Mouse (Mus musculus) CH12.LX (cell line): ENCODE data around the gene Fam3b. TPM values are rescaled to one million over a fixed set of nuclear protein-coding genes. Genes with fewer than 3 reads are reported as not detected.

ENCODE experiments used
- DNase-seq: peaks from one replicate; pipeline ENCODE4 v3.0.0-alpha.2; 2013; ENCODE audit errors: extremely low read depth
- H3K27ac ChIP-seq: 2 replicates; pipeline ENCODE4 v1.5.1; 2012; ENCODE audit warnings: low read depth, mild to moderate bottlenecking, control low read depth, moderate library complexity; ENCODE audit not compliant: insufficient read depth
- H3K27me3 ChIP-seq: replicated peaks from 2 replicates; pipeline ENCODE3; 2012; ENCODE audit warnings: inconsistent platforms
- H3K36me3 ChIP-seq, 2 experiments: replicated peaks in 1 of 2; 2 replicates each; pipeline versions ENCODE3 to v1.6.1; 2012; ENCODE audit warnings: inconsistent platforms in 1 of 2, low read length in 1 of 2, mild to moderate bottlenecking in 1 of 2, mixed read lengths in 1 of 2, moderate library complexity in 1 of 2; ENCODE audit not compliant: control insufficient read depth in 1 of 2, insufficient read depth in 1 of 2
- H3K4me1 ChIP-seq, 2 experiments: 2 replicates each; pipeline ENCODE4 v1.6.1; 2012; ENCODE audit warnings: inconsistent platforms in 1 of 2, moderate library complexity in 1 of 2; ENCODE audit not compliant: insufficient read depth in 2 of 2, control insufficient read depth in 1 of 2
- H3K4me2 ChIP-seq: 2 replicates; pipeline ENCODE4 v1.6.1; 2012; ENCODE audit warnings: low read depth, mild to moderate bottlenecking, control low read depth; ENCODE audit not compliant: poor library complexity, insufficient read depth, severe bottlenecking
- H3K4me3 ChIP-seq, 3 experiments: fragments of 150-350 bp in 1 of 3; sonication (generic) in 1 of 3; replicated peaks in 1 of 3; 2 replicates each; pipeline versions ENCODE3 to v1.5.1; 2011 to 2012; ENCODE audit warnings: low read depth in 2 of 3, low read length in 2 of 3, mild to moderate bottlenecking in 2 of 3, moderate library complexity in 2 of 3, control low read depth in 1 of 3, improper control_type of control experiment in 1 of 3, inconsistent platforms in 1 of 3, mixed read lengths in 1 of 3; ENCODE audit not compliant: poor library complexity in 1 of 3
- H3K79me2 ChIP-seq: replicated peaks from 2 replicates; pipeline ENCODE4 v1.6.1; 2012; ENCODE audit warnings: mild to moderate bottlenecking, moderate library complexity; ENCODE audit not compliant: control insufficient read depth, poor library complexity, insufficient read depth, severe bottlenecking; ENCODE audit errors: extremely low read depth
- H3K9ac ChIP-seq: 2 replicates; pipeline ENCODE4 v1.6.1; 2012; ENCODE audit warnings: low read depth, mild to moderate bottlenecking, control low read depth, moderate library complexity; ENCODE audit not compliant: insufficient read depth
- H3K9me3 ChIP-seq: replicated peaks from 2 replicates; pipeline ENCODE3; 2012; ENCODE audit warnings: low read length, inconsistent platforms, mixed read lengths
- CHD2 ChIP-seq: IDR thresholded peaks from 2 replicates; pipeline ENCODE4 v1.6.1; 2011; ENCODE audit warnings: low read length, improper control_type of control experiment
- CTCF ChIP-seq, 2 experiments: IDR thresholded peaks in 1 of 2; conservative IDR thresholded peaks in 1 of 2; 2 replicates each; pipeline ENCODE4 v1.5.1; 2011 to 2012; ENCODE audit warnings: low read depth in 2 of 2, low read length in 2 of 2, improper control_type of control experiment in 1 of 2, inconsistent platforms in 1 of 2, mild to moderate bottlenecking in 1 of 2, moderate library complexity in 1 of 2
- ELF1 ChIP-seq: IDR thresholded peaks from 2 replicates; pipeline ENCODE4 v1.6.1; 2014; ENCODE audit warnings: low read depth, mild to moderate bottlenecking, inconsistent platforms, low read length, improper control_type of control experiment
- EP300 ChIP-seq: IDR thresholded peaks from 2 replicates; pipeline ENCODE4 v1.6.1; 2011; ENCODE audit warnings: low read length, improper control_type of control experiment
- ETS1 ChIP-seq: conservative IDR thresholded peaks from 2 replicates; pipeline ENCODE4 v1.6.1; 2012; ENCODE audit warnings: low read depth, mild to moderate bottlenecking, inconsistent platforms, low read length, improper control_type of control experiment, moderate library complexity
- GABPA ChIP-seq: IDR thresholded peaks from 2 replicates; pipeline ENCODE4 v1.6.1; 2012; ENCODE audit warnings: low read depth, low read length, improper control_type of control experiment, inconsistent platforms; ENCODE audit not compliant: insufficient replicate concordance
- HCFC1 ChIP-seq: IDR thresholded peaks from 2 replicates; pipeline ENCODE4 v1.6.1; 2012; ENCODE audit warnings: low read depth, mild to moderate bottlenecking, inconsistent platforms, low read length, improper control_type of control experiment
- IRF4 ChIP-seq: IDR thresholded peaks from 2 replicates; pipeline ENCODE4 v1.6.1; 2014; ENCODE audit warnings: low read depth, mild to moderate bottlenecking, inconsistent platforms, low read length, improper control_type of control experiment
- JUND ChIP-seq: conservative IDR thresholded peaks from 2 replicates; pipeline ENCODE4 v1.6.1; 2011; ENCODE audit warnings: low read depth, low read length, improper control_type of control experiment
- MAFK ChIP-seq: IDR thresholded peaks from 2 replicates; pipeline ENCODE4 v1.6.1; 2011; ENCODE audit warnings: low read length, improper control_type of control experiment; ENCODE audit not compliant: insufficient replicate concordance
- MAX ChIP-seq: IDR thresholded peaks from 2 replicates; pipeline ENCODE4 v1.6.1; 2011; ENCODE audit warnings: low read length, improper control_type of control experiment
- MXI1 ChIP-seq: IDR thresholded peaks from 2 replicates; pipeline ENCODE4 v1.6.1; 2011; ENCODE audit warnings: mild to moderate bottlenecking, low read depth, low read length, improper control_type of control experiment
- NELFE ChIP-seq: IDR thresholded peaks from 2 replicates; pipeline ENCODE4 v1.6.1; 2011; ENCODE audit warnings: low read depth, low read length, improper control_type of control experiment
- NRF1 ChIP-seq: IDR thresholded peaks from 2 replicates; pipeline ENCODE4 v1.6.1; 2014; ENCODE audit warnings: low read depth, mild to moderate bottlenecking, inconsistent platforms, low read length, improper control_type of control experiment, moderate library complexity
- PAX5 ChIP-seq: IDR thresholded peaks from 2 replicates; pipeline ENCODE4 v1.6.1; 2012; ENCODE audit warnings: low read length, inconsistent platforms, mixed read lengths
- POLR2A ChIP-seq: IDR thresholded peaks from 2 replicates; pipeline ENCODE4 v1.6.1; 2011; ENCODE audit warnings: low read depth, mild to moderate bottlenecking, improper control_type of control experiment, low read length
- RAD21 ChIP-seq: IDR thresholded peaks from 2 replicates; pipeline ENCODE4 v1.6.1; 2011; ENCODE audit warnings: low read depth, mild to moderate bottlenecking, low read length, improper control_type of control experiment, moderate library complexity
- RCOR1 ChIP-seq: conservative IDR thresholded peaks from 2 replicates; pipeline ENCODE4 v1.6.1; 2012; ENCODE audit warnings: low read depth, mild to moderate bottlenecking, inconsistent platforms, low read length, improper control_type of control experiment
- SIN3A ChIP-seq: IDR thresholded peaks from 2 replicates; pipeline ENCODE4 v1.6.1; 2012; ENCODE audit warnings: low read length, improper control_type of control experiment, inconsistent platforms
- SMC3 ChIP-seq: IDR thresholded peaks from 2 replicates; pipeline ENCODE4 v1.6.1; 2011; ENCODE audit warnings: low read depth, low read length, improper control_type of control experiment
- TCF12 ChIP-seq: IDR thresholded peaks from 2 replicates; pipeline ENCODE4 v1.6.1; 2014; ENCODE audit warnings: low read depth, mild to moderate bottlenecking, inconsistent platforms, low read length, improper control_type of control experiment
- UBTF ChIP-seq: IDR thresholded peaks from 2 replicates; pipeline ENCODE4 v1.6.1; 2012; ENCODE audit warnings: low read depth, mild to moderate bottlenecking, inconsistent platforms, low read length, improper control_type of control experiment, moderate library complexity
- USF1 ChIP-seq: IDR thresholded peaks from 2 replicates; pipeline ENCODE4 v1.6.1; 2014; ENCODE audit warnings: low read depth, mild to moderate bottlenecking, inconsistent platforms, low read length, improper control_type of control experiment
- ZKSCAN1 ChIP-seq: IDR thresholded peaks from 2 replicates; pipeline ENCODE4 v1.6.1; 2012; ENCODE audit warnings: low read depth, inconsistent platforms, low read length, improper control_type of control experiment, borderline replicate concordance
- dilution Hi-C: fragments of 300-500 bp; cut with MboI; formaldehyde crosslinking; loops from 2 replicates; pipeline ENCODE4 v1.14.3; 2020; ENCODE audit warnings: low sequenced_read_pairs; ENCODE audit not compliant: extremely low pct_unique_long_range_greater_than_20kb, extremely low pct_ligation_motif_present
- in situ Hi-C: fragments of 300-500 bp; cut with MboI; formaldehyde crosslinking; loops from 3 replicates; pipeline ENCODE4 v1.14.3; 2019; ENCODE audit warnings: low sequenced_read_pairs, low pct_ligation_motif_present, low pct_unique_long_range_greater_than_20kb, mixed read lengths
- polyA plus RNA-seq: library from polyadenylated mRNA; unstranded; fragments of >175 nt; gene quantifications from 2 replicates; pipeline ENCODE4 v1.2.1, GENCODE M21; 2012; ENCODE audit warnings: low read depth; ENCODE audit not compliant: insufficient read length
- total RNA-seq, 2 experiments: library from RNA; depleted of rRNA; stranded (reverse); fragments of 300-350 nt in 1 of 2; fragments of >200 nt in 1 of 2; gene quantifications; 2 replicates each; pipeline ENCODE4 v1.2.3; 2012 to 2014

Gene Fam3b
- total and polyA plus RNA-seq, 3 experiments = not detected

- Histone ChIP-seq H3K27ac (no peak overlapping the region), H3K4me3 (no peak overlapping the region), H3K27me3 (no peaks in the 10 kb centered on the region), H3K36me3 (no peaks in the 10 kb centered on the region), H3K4me2 (no peak overlapping the region), H3K9ac (no peak overlapping the region), H3K79me2 (no peaks in the 10 kb centered on the region), H3K9me3 (peaks cover 3% of the 10 kb centered on the region), H3K4me1 (no peaks in the 10 kb centered on the region)
- TF ChIP-seq USF1 (no peak), MAX (no peak), EP300 (no peak), CTCF (conservative IDR thresholded peaks at IDR 0.05 in 1 of 2, IDR thresholded peaks at IDR 0.05 in 1 of 2; ENCODE audit: low read depth in 2 of 2, low read length in 2 of 2) (no peak)
- no peak for DNase-seq
- dilution Hi-C loops = no loop called here
- in situ Hi-C loops = no loop called here
These were observed 83.3 kb downstream of the Fam3b start for GRCm38 (mm10) chr16:97431328-97431727.

GRCm38 (mm10) chr16:97430091-97430490 lies 84.5 kb downstream of the Fam3b start:
- Histone ChIP-seq H3K79me2 (no peaks in the 10 kb centered on the region), H3K9me3 (peaks cover 3% of the 10 kb centered on the region), H3K4me2 (no peak overlapping the region), H3K9ac (no peak overlapping the region), H3K27me3 (no peaks in the 10 kb centered on the region), H3K4me1 (no peaks in the 10 kb centered on the region), H3K4me3 (no peak overlapping the region), H3K27ac (no peak overlapping the region), H3K36me3 (no peaks in the 10 kb centered on the region)
- DNase-seq = no peak
- dilution Hi-C loops = no loop called here
- in situ Hi-C loops = no loop called here
- TF ChIP-seq CTCF (conservative IDR thresholded peaks at IDR 0.05 in 1 of 2, IDR thresholded peaks at IDR 0.05 in 1 of 2; ENCODE audit: low read depth in 2 of 2, low read length in 2 of 2) (peak in 1 of 2 experiments; percentile 37; a peak in 1 of 4 replicates), UBTF (no peak), RAD21 (peak; percentile 11)

GRCm38 (mm10) chr16:97428026-97428425 lies 86.6 kb downstream of the Fam3b start:
- in situ Hi-C loops (no loop called here), dilution Hi-C loops (no loop called here)
- no peak overlapping the region for H3K27ac ChIP-seq
- no peak overlapping the region for H3K4me3 ChIP-seq
- no peaks in the 10 kb centered on the region for H3K79me2 ChIP-seq
- no peaks in the 10 kb centered on the region for H3K27me3 ChIP-seq
- H3K36me3 ChIP-seq = no peaks in the 10 kb centered on the region
- no peak overlapping the region for H3K4me2 ChIP-seq
- peaks cover 3% of the 10 kb centered on the region for H3K9me3 ChIP-seq
- no peak for DNase-seq
- TF ChIP-seq MXI1 = no peak
- TF ChIP-seq TCF12 = no peak
- TF ChIP-seq ZKSCAN1 = no peak
- no peak for TF ChIP-seq CHD2
- TF ChIP-seq POLR2A = no peak
- TF ChIP-seq ETS1 = no peak
- TF ChIP-seq HCFC1 = no peak
- TF ChIP-seq MAFK = no peak
- no peak for TF ChIP-seq ELF1
- no peak for TF ChIP-seq NELFE
- TF ChIP-seq RCOR1 = no peak
- no peak for TF ChIP-seq PAX5
- no peak for TF ChIP-seq SMC3
- TF ChIP-seq JUND = no peak
- TF ChIP-seq SIN3A = no peak
- TF ChIP-seq GABPA = no peak
- no peak for TF ChIP-seq IRF4
- no peak for TF ChIP-seq NRF1
- H3K9ac ChIP-seq = no peak overlapping the region
- no peaks in the 10 kb centered on the region for H3K4me1 ChIP-seq
